Mouse (Mus musculus) G1E (cell line): ENCODE data around the gene Lipe. TPM values are rescaled to one million over a fixed set of nuclear protein-coding genes. Genes with fewer than 3 reads are reported as not detected.

Experiments used
- ATAC-seq: 2 replicates; pipeline ENCODE4 v1.8.0; 2016; ENCODE audit warnings: mild to moderate bottlenecking; ENCODE audit not compliant: insufficient number of reproducible peaks, poor library complexity, low FRiP score, severe bottlenecking; ENCODE audit errors: extremely low read depth
- DNase-seq: peaks from one replicate; pipeline ENCODE4 v3.0.0; 2012; ENCODE audit warnings: low spot score
- H3K27me3 ChIP-seq: 2 replicates; pipeline ENCODE4 v1.6.1; 2012; ENCODE audit warnings: mild to moderate bottlenecking, low read length, inconsistent platforms; ENCODE audit not compliant: insufficient read depth
- H3K36me3 ChIP-seq: replicated peaks from 2 replicates; pipeline ENCODE3; 2012; ENCODE audit warnings: mild to moderate bottlenecking, inconsistent platforms
- H3K4me1 ChIP-seq: 2 replicates; pipeline ENCODE4 v1.6.1; 2012; ENCODE audit warnings: low read depth, low read length, inconsistent platforms, mixed read lengths; ENCODE audit not compliant: insufficient read depth
- H3K4me3 ChIP-seq: 2 replicates; pipeline ENCODE4 v1.5.1; 2012; ENCODE audit warnings: low read depth, mild to moderate bottlenecking, inconsistent platforms, low read length, moderate library complexity, mixed read lengths
- H3K9me3 ChIP-seq: replicated peaks from 2 replicates; pipeline ENCODE4 v1.6.1; 2012; ENCODE audit warnings: inconsistent platforms
- CTCF ChIP-seq: IDR thresholded peaks from 2 replicates; pipeline ENCODE4 v1.5.1; 2012; ENCODE audit warnings: low read depth, low read length, inconsistent platforms, mixed read lengths
- GATA1 ChIP-seq: IDR thresholded peaks from 2 replicates; pipeline ENCODE4 v1.6.1; 2012; ENCODE audit warnings: borderline replicate concordance, low read length, inconsistent platforms, mixed read lengths
- GATA2 ChIP-seq: IDR thresholded peaks from 2 replicates; pipeline ENCODE4 v1.6.1; 2012; ENCODE audit warnings: low read depth, low read length, inconsistent platforms, borderline replicate concordance
- POLR2AphosphoS5 ChIP-seq: IDR thresholded peaks from 2 replicates; pipeline ENCODE4 v1.6.1; 2012; ENCODE audit warnings: low read depth, low read length, inconsistent platforms; ENCODE audit not compliant: insufficient replicate concordance
- TAL1 ChIP-seq: conservative IDR thresholded peaks from 2 replicates; pipeline ENCODE4 v1.6.1; 2012; ENCODE audit warnings: low read depth, low read length, inconsistent platforms, mixed read lengths
- polyA plus RNA-seq: library from polyadenylated mRNA; stranded (reverse); fragments of >175 nt; gene quantifications from 2 replicates; pipeline ENCODE4 v1.2.3, GENCODE M21; 2012
- total RNA-seq, 2 experiments: library from RNA; stranded (forward) in 1 of 2; stranded (reverse) in 1 of 2; fragments of 200-1000 nt in 1 of 2; fragments of >200 nt in 1 of 2; fragmentation: Nextera tagmentation in 1 of 2; gene quantifications; 2 replicates each; pipeline ENCODE4 v1.2.3; 2014 to 2017

Gene Lipe
- total and polyA plus RNA-seq, 3 experiments: 4.6 to 15.7 (median 6.1) TPM

DNA sequence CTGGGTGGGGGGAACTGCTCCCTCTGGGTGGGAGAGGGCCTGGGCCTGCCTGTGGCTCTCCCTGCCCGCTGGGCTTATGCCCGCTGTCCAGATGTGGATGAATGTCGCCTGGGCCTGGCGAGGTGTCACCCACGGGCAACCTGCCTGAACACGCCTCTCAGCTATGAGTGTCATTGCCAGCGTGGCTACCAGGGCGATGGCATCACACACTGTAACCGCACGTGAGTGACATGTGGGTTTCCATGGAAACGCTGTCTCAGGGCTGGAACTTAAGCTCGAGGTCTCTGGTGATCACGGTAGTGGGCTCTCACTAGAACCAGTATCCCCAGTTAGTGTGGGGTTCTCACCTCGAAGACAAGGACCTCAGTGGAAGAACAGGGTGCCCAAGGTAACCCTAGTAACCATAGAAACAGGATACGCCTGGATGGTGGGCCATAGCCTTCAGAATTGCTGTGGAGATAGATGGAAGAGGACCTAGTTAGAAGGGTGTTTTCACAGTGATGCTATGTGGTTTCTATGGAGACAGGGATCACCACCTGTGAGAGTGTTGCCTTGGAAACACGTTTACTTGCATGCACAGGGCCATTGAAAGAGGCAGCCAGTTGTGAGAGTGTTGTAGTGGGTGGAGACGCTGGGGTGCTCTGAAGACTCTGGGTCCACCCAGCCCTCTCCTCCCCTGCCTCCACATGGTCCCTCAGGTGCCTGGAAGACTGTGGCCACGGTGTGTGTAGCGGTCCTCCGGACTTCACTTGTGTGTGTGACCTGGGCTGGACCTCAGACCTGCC, 57.3 kb downstream of the Lipe start:
- no peak for ATAC-seq
- Histone ChIP-seq H3K36me3 (peaks cover 91% of the 10 kb centered on the region), H3K4me1 (no peaks in the 10 kb centered on the region), H3K9me3 (no peaks in the 10 kb centered on the region), H3K27me3 (no peaks in the 10 kb centered on the region), H3K4me3 (no peak overlapping the region)
- DNase-seq: no peak
- TF ChIP-seq POLR2AphosphoS5 (no peak), TAL1 (no peak), GATA1 (no peak), GATA2 (no peak), CTCF (no peak)

DNA sequence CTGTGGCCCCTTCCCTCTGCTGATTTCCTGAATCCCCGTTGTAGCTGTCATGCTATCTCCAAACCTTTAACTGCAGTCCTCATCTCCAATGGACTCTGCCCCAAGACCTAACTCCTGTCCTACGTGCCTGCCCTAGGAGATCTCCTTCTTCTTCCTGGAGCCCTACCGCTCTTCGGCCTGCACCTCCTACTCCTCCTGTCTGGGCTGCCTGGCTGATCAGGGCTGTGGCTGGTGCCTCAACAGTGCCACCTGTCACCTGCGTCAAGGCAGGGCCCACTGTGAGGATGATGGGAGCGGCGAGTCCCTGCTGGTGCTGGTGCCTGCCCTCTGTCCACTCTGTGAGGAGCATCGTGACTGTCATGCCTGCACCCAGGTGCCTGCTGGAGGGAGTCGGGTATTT, 59.2 kb downstream of the Lipe start:
- Histone ChIP-seq H3K27me3 (no peaks in the 10 kb centered on the region), H3K36me3 (peaks cover 91% of the 10 kb centered on the region), H3K4me3 (no peak overlapping the region), H3K4me1 (no peaks in the 10 kb centered on the region), H3K9me3 (no peaks in the 10 kb centered on the region)
- no peak for ATAC-seq
- no peak for TF ChIP-seq CTCF
- TF ChIP-seq POLR2AphosphoS5: no peak
- no peak for TF ChIP-seq TAL1
- TF ChIP-seq GATA1: no peak
- no peak for TF ChIP-seq GATA2
- DNase-seq: no peak

- no peaks in the 10 kb centered on the region for H3K27me3 ChIP-seq
- H3K9me3 ChIP-seq: no peaks in the 10 kb centered on the region
- H3K4me1 ChIP-seq: 0 out of 2 replicates have a peak, but pooled peaks cover 3% of the 10 kb centered on the region
- ATAC-seq (no peak), DNase-seq (no peak)
- H3K4me3 ChIP-seq: no peak overlapping the region
- peaks cover 92% of the 10 kb centered on the region for H3K36me3 ChIP-seq
- TF ChIP-seq POLR2AphosphoS5: no peak
Measured at GRCm38 (mm10) chr7:25334472-25334871, 64.0 kb downstream of the Lipe start.

DNA sequence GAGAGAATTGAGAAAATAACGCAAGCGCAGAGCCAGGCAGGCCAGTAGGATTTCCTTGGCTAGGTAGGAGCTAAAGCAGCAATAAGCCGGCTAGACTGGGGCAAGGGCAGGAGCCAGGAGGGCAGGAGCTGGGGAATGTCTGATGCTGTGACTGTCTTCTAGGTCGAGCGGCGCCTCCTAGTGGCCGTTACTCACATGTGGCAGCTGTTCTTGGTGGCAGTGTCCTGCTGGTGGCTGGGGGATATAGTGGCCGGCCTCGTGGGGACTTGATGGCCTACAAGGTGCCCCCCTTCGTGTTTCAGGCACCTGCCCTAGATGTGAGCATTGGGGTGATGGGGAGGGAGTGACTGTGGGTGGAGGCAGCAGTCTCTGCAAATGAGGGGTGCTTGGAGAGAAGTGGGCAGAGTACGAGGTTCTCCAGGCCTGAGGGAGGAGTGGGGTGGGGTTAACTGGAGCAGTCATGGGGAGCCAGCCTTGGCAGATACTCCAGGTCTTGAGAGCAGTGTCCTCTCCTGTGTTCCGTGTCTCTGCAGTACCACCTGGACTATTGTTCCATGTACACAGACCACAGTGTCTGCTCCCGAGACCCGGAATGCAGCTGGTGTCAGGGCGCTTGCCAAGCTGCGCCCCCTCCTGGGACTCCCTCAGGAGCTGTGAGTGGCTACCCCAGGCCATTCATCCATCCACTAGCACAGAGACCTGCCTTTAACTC, 64.8 kb downstream of the Lipe start:
- ATAC-seq (no peak), DNase-seq (peak; percentile 77)
- TF ChIP-seq CTCF: peak; percentile 84
- no peak for TF ChIP-seq GATA1
- no peaks in the 10 kb centered on the region for H3K27me3 ChIP-seq
- H3K9me3 ChIP-seq: no peaks in the 10 kb centered on the region
- H3K4me1 ChIP-seq: 0 out of 2 replicates have a peak, but pooled peaks cover 3% of the 10 kb centered on the region
- H3K4me3 ChIP-seq: no peak overlapping the region
- H3K36me3 ChIP-seq: peaks cover 93% of the 10 kb centered on the region

Other genes starting within 250 kb of the Lipe start
- 0.38 and 1.6 TPM in 2 replicates for gene Pou2f2, start 219.0 kb downstream of the Lipe start, total RNA-seq (2014; fragmentation: Nextera tagmentation)
- gene Pou2f2, start 219.0 kb downstream of the Lipe start, total RNA-seq (2017): 0.06 and 0.16 TPM in 2 replicates
- gene Pou2f2, start 219.0 kb downstream of the Lipe start, polyA plus RNA-seq: 0.58 and 0.59 TPM in 2 replicates
- gene Dedd2, start 178.1 kb downstream of the Lipe start, total RNA-seq (2014; fragmentation: Nextera tagmentation): 4.6 and 13.1 TPM in 2 replicates
- 9.7 and 13.2 TPM in 2 replicates for gene Dedd2, start 178.1 kb downstream of the Lipe start, total RNA-seq (2017)
- 43.7 and 55.3 TPM in 2 replicates for gene Dedd2, start 178.1 kb downstream of the Lipe start, polyA plus RNA-seq
- gene Zfp526, start 177.3 kb downstream of the Lipe start, total RNA-seq (2014; fragmentation: Nextera tagmentation): 20.4 and 20.8 TPM in 2 replicates
- 8.8 and 9.9 TPM in 2 replicates for gene Zfp526, start 177.3 kb downstream of the Lipe start, total RNA-seq (2017)
- 27.6 and 28.7 TPM in 2 replicates for gene Zfp526, start 177.3 kb downstream of the Lipe start, polyA plus RNA-seq
- 154 and 167 TPM in 2 replicates for gene Gsk3a, start 160.9 kb downstream of the Lipe start, total RNA-seq (2014; fragmentation: Nextera tagmentation)
- gene Gsk3a, start 160.9 kb downstream of the Lipe start, total RNA-seq (2017): 38.9 and 41.6 TPM in 2 replicates
- gene Gsk3a, start 160.9 kb downstream of the Lipe start, polyA plus RNA-seq: 107 and 113 TPM in 2 replicates
- gene Erf, start 147.9 kb downstream of the Lipe start, total RNA-seq (2014; fragmentation: Nextera tagmentation): 31.5 and 43.4 TPM in 2 replicates
- 6.9 TPM in 2 replicates for gene Erf, start 147.9 kb downstream of the Lipe start, total RNA-seq (2017)
- gene Erf, start 147.9 kb downstream of the Lipe start, polyA plus RNA-seq: 97.7 and 117 TPM in 2 replicates
- gene Cic, start 131.0 kb downstream of the Lipe start, total RNA-seq (2014; fragmentation: Nextera tagmentation): 154 and 160 TPM in 2 replicates
- gene Cic, start 131.0 kb downstream of the Lipe start, total RNA-seq (2017): 32.2 and 36.6 TPM in 2 replicates
- gene Cic, start 131.0 kb downstream of the Lipe start, polyA plus RNA-seq: 381 and 382 TPM in 2 replicates
- gene Pafah1b3, start 100.7 kb downstream of the Lipe start, total RNA-seq (2014; fragmentation: Nextera tagmentation): 39.0 and 41.3 TPM in 2 replicates
- gene Pafah1b3, start 100.7 kb downstream of the Lipe start, total RNA-seq (2017): 76.9 and 94.6 TPM in 2 replicates
- 69.0 and 79.2 TPM in 2 replicates for gene Pafah1b3, start 100.7 kb downstream of the Lipe start, polyA plus RNA-seq
- gene Prr19, start 97.3 kb downstream of the Lipe start, total RNA-seq (2014; fragmentation: Nextera tagmentation): not detected in 2 replicates
- gene Prr19, start 97.3 kb downstream of the Lipe start, total RNA-seq (2017): not detected in 2 replicates
- 0.07 TPM in 1 of 2 replicates, not detected in the other for gene Prr19, start 97.3 kb downstream of the Lipe start, polyA plus RNA-seq
- gene Tmem145, start 92.6 kb downstream of the Lipe start, total RNA-seq (2014; fragmentation: Nextera tagmentation): not detected in 2 replicates
- gene Tmem145, start 92.6 kb downstream of the Lipe start, total RNA-seq (2017): not detected in 2 replicates
- not detected in 2 replicates for gene Tmem145, start 92.6 kb downstream of the Lipe start, polyA plus RNA-seq
- gene Megf8, start 81.5 kb downstream of the Lipe start, total RNA-seq (2014; fragmentation: Nextera tagmentation): 14.3 and 14.4 TPM in 2 replicates
- gene Megf8, start 81.5 kb downstream of the Lipe start, total RNA-seq (2017): 6.3 and 7.5 TPM in 2 replicates
- gene Megf8, start 81.5 kb downstream of the Lipe start, polyA plus RNA-seq: 24.4 and 25.3 TPM in 2 replicates
- gene Cnfn, start 29.0 kb downstream of the Lipe start, total RNA-seq (2014; fragmentation: Nextera tagmentation): not detected in 2 replicates
- not detected in 2 replicates for gene Cnfn, start 29.0 kb downstream of the Lipe start, total RNA-seq (2017)
- not detected in 2 replicates for gene Cnfn, start 29.0 kb downstream of the Lipe start, polyA plus RNA-seq
- gene Cxcl17, start 14.2 kb upstream of the Lipe start, total RNA-seq (2014; fragmentation: Nextera tagmentation): not detected in 2 replicates
- not detected in 2 replicates for gene Cxcl17, start 14.2 kb upstream of the Lipe start, total RNA-seq (2017)
- not detected in 2 replicates for gene Cxcl17, start 14.2 kb upstream of the Lipe start, polyA plus RNA-seq
- not detected in 2 replicates for gene Ceacam1, start 78.9 kb upstream of the Lipe start, total RNA-seq (2014; fragmentation: Nextera tagmentation)
- gene Ceacam1, start 78.9 kb upstream of the Lipe start, total RNA-seq (2017): 0.17 and 0.66 TPM in 2 replicates
- not detected in 2 replicates for gene Ceacam1, start 78.9 kb upstream of the Lipe start, polyA plus RNA-seq
- not detected in 2 replicates for gene Ceacam2, start 141.1 kb upstream of the Lipe start, total RNA-seq (2014; fragmentation: Nextera tagmentation)
- gene Ceacam2, start 141.1 kb upstream of the Lipe start, total RNA-seq (2017): 0.05 TPM in 1 of 2 replicates, not detected in the other
- gene Ceacam2, start 141.1 kb upstream of the Lipe start, polyA plus RNA-seq: not detected in 2 replicates
- gene Erich4, start 217.2 kb upstream of the Lipe start, total RNA-seq (2014; fragmentation: Nextera tagmentation): not detected in 2 replicates
- gene Erich4, start 217.2 kb upstream of the Lipe start, total RNA-seq (2017): not detected in 2 replicates
- not detected in 2 replicates for gene Erich4, start 217.2 kb upstream of the Lipe start, polyA plus RNA-seq
- 12.7 and 17.8 TPM in 2 replicates for gene Dmac2, start 220.7 kb upstream of the Lipe start, total RNA-seq (2014; fragmentation: Nextera tagmentation)
- gene Dmac2, start 220.7 kb upstream of the Lipe start, total RNA-seq (2017): 21.3 and 24.2 TPM in 2 replicates
- 28.0 and 34.2 TPM in 2 replicates for gene Dmac2, start 220.7 kb upstream of the Lipe start, polyA plus RNA-seq
- 0.15 and 0.83 TPM in 2 replicates for gene B3gnt8, start 227.9 kb upstream of the Lipe start, total RNA-seq (2014; fragmentation: Nextera tagmentation)
- 0.98 and 1.1 TPM in 2 replicates for gene B3gnt8, start 227.9 kb upstream of the Lipe start, total RNA-seq (2017)
- gene B3gnt8, start 227.9 kb upstream of the Lipe start, polyA plus RNA-seq: 1.0 and 1.3 TPM in 2 replicates